Comparison of ENCODE assay signal across 8 mouse cellular contexts in genomic region chr7:3646641-3647040, GRCm38 (mm10). TPM values are rescaled to one million over a fixed set of nuclear protein-coding genes. Genes with fewer than 3 reads are reported as not detected.
DNase-seq lines count a peak whose midpoint lies in the region; ATAC-seq and TF ChIP-seq lines count a peak whose summit lies in the region.

No protein-coding gene starts in this region.

- WGBS in heart, embryonic 11.5 days (ENCODE audit: insufficient replicate concordance): 63% methylated on average over 4 of the region's 4 CpGs
- WGBS in heart, postnatal 0 days: 56% methylated on average over 4 of the region's 4 CpGs
- WGBS in macrophage (ENCODE audit: missing documents): 63% methylated on average over 4 of the region's 4 CpGs

- no peak for DNase-seq in heart, adult 8-10 months (ENCODE audit: low spot score)
- no peak for DNase-seq in G1E (ENCODE audit: low spot score)
- DNase-seq in heart, postnatal 0 days (ENCODE audit: low spot score): no peak
- no peak for DNase-seq in layer of hippocampus, postnatal 14 days (ENCODE audit: low spot score in 2 of 2)
- no peak for DNase-seq in retina, postnatal 1 day
- DNase-seq in layer of hippocampus, adult 18-20 months (ENCODE audit: low spot score in 2 of 2): no peak

- peak overlapping the region; percentile 89 for H3K4me2 ChIP-seq in heart, embryonic 11.5 days
- H3K4me2 ChIP-seq in heart, postnatal 0 days (ENCODE audit: low read depth, low read length): peak overlapping the region; percentile 79

- no peaks in the 10 kb centered on the region for H3K27me3 ChIP-seq in heart, embryonic 11.5 days (ENCODE audit: control insufficient read depth, insufficient read depth, low read length)
- H3K27me3 ChIP-seq in G1E (ENCODE audit: insufficient read depth, low read length): no peaks in the 10 kb centered on the region
- no peaks in the 10 kb centered on the region for H3K27me3 ChIP-seq in heart, postnatal 0 days (ENCODE audit: control insufficient read depth, insufficient read depth, low read length)

- peaks cover 24% of the 10 kb centered on the region for H3K4me1 ChIP-seq in heart, embryonic 11.5 days (ENCODE audit: control insufficient read depth, insufficient read depth, low read length)
- H3K4me1 ChIP-seq in G1E (ENCODE audit: insufficient read depth, low read depth, low read length): peaks cover 64% of the 10 kb centered on the region
- H3K4me1 ChIP-seq in heart, postnatal 0 days (ENCODE audit: control insufficient read depth, insufficient read depth): peaks cover 23% of the 10 kb centered on the region

- no peak for TF ChIP-seq CTCF in G1E (IDR thresholded peaks at IDR 0.05; ENCODE audit: low read depth, low read length)
- no peak for TF ChIP-seq CTCF in heart, postnatal 0 days (IDR thresholded peaks at IDR 0.05; ENCODE audit: low read depth)

- H3K27ac ChIP-seq in heart, embryonic 11.5 days (ENCODE audit: low read depth, low read length): no peak overlapping the region
- no peak overlapping the region for H3K27ac ChIP-seq in heart, postnatal 0 days (ENCODE audit: low read depth)
- no peak overlapping the region for H3K27ac ChIP-seq in macrophage

- no peaks in the 10 kb centered on the region for H3K9me3 ChIP-seq in heart, embryonic 11.5 days (replicated peaks; ENCODE audit: control insufficient read depth, low read length)
- no peaks in the 10 kb centered on the region for H3K9me3 ChIP-seq in G1E (replicated peaks)
- H3K9me3 ChIP-seq in heart, postnatal 0 days (replicated peaks; ENCODE audit: control insufficient read depth, low read length): no peaks in the 10 kb centered on the region

- peaks cover 9% of the 10 kb centered on the region for H3K36me3 ChIP-seq in heart, embryonic 11.5 days (ENCODE audit: control insufficient read depth, insufficient read depth, low read length)
- H3K36me3 ChIP-seq in G1E (replicated peaks) (peaks cover 69% of the 10 kb centered on the region), macrophage (ENCODE audit: inconsistent target) (peaks cover 16% of the 10 kb centered on the region)
- peaks cover 17% of the 10 kb centered on the region for H3K36me3 ChIP-seq in heart, postnatal 0 days (replicated peaks; ENCODE audit: control insufficient read depth, insufficient read depth, low read length)

- peaks cover 47% of the 10 kb centered on the region for H3K79me2 ChIP-seq in macrophage (ENCODE audit: inconsistent target)

- H3K9ac ChIP-seq in heart, embryonic 11.5 days (ENCODE audit: low read depth, low read length): peak overlapping the region; percentile 93
- peak overlapping the region; percentile 95 for H3K9ac ChIP-seq in heart, postnatal 0 days (replicated peaks; ENCODE audit: low read depth, low read length)

- TF ChIP-seq EP300 in heart, postnatal 0 days (IDR thresholded peaks at IDR 0.05; ENCODE audit: low read depth): no peak

- no peak for ATAC-seq in heart, embryonic 11.5 days (replicated peaks; ENCODE audit: insufficient number of reproducible peaks, low FRiP score, low TSS enrichment)
- no peak for ATAC-seq in G1E (ENCODE audit: extremely low read depth, insufficient number of reproducible peaks, low FRiP score, poor library complexity, severe bottlenecking)
- ATAC-seq in heart, postnatal 0 days (ENCODE audit: insufficient read depth, low read depth): no peak

- peak overlapping the region; percentile 78 for H3K4me3 ChIP-seq in heart, embryonic 11.5 days (ENCODE audit: low read depth, low read length)
- H3K4me3 ChIP-seq in G1E (ENCODE audit: low read depth, low read length) (peak overlapping the region; percentile 86), macrophage (ENCODE audit: inconsistent target) (peak overlapping the region; percentile 58)
- peak overlapping the region; percentile 95 for H3K4me3 ChIP-seq in heart, postnatal 0 days (ENCODE audit: low read depth, low read length)

RNA-seq across cellular contexts. Expression of gene Cnot3, which starts 1.6 kb away (rescaled TPM):
- polyA plus RNA-seq in heart, embryonic 11.5 days (2014; fragmentation: Nextera tagmentation; extraction: Ambion mirVana): 42.2 and 43.5 TPM in 2 replicates
- 10 to 100 TPM; 19.5 to 26.0 (median 23.2) TPM for total RNA-seq in heart, adult 8-10 months (2022)
- total RNA-seq in G1E (2014; fragmentation: Nextera tagmentation) (245 and 285 TPM in 2 replicates), G1E (2017) (13.9 and 20.7 TPM in 2 replicates)
- polyA plus RNA-seq in G1E (2012) (506 and 556 TPM in 2 replicates), macrophage (2018) (28.4 to 47.4 TPM (median 36.0 TPM) in 3 replicates)
- total RNA-seq in heart, postnatal 0 days (2014; rRNA removed; ENCODE audit: low replicate concordance): 7.5 and 16.8 TPM in 2 replicates
- polyA plus RNA-seq in heart, postnatal 0 days (2015; fragmentation: Nextera tagmentation; extraction: Ambion mirVana): 15.9 and 19.4 TPM in 2 replicates
- 100 to 1,000 TPM in 7 of 26 experiments, 10 to 100 TPM in 19; 35.3 to 142 (median 84.0) TPM for total RNA-seq in macrophage (2018; cell fraction: chromatin; rRNA removed)
- total RNA-seq in macrophage (2018; cell fraction: cytosol; rRNA removed): 10 to 100 TPM; 15.3 to 44.9 (median 38.9) TPM
- total RNA-seq in macrophage (2018; cell fraction: nucleus; rRNA removed): 10 to 100 TPM; 29.8 to 82.8 (median 46.2) TPM
- 10 to 100 TPM; 53.6 to 61.3 TPM for total RNA-seq in layer of hippocampus, postnatal 14 days (2021)
- total RNA-seq in layer of hippocampus, adult 18-20 months (2021): 10 to 100 TPM; 59.1 to 60.6 TPM

RNA-seq across cellular contexts. Expression of gene Prpf31, which starts 16.9 kb away (rescaled TPM):
- 67.6 and 78.3 TPM in 2 replicates for polyA plus RNA-seq in heart, embryonic 11.5 days (2014; fragmentation: Nextera tagmentation; extraction: Ambion mirVana)
- total RNA-seq in heart, adult 8-10 months (2022): 10 to 100 TPM; 21.4 to 28.6 (median 25.2) TPM
- total RNA-seq in G1E (2014; fragmentation: Nextera tagmentation): 34.4 and 43.3 TPM in 2 replicates
- 97.9 and 104 TPM in 2 replicates for total RNA-seq in G1E (2017)
- 52.6 and 59.2 TPM in 2 replicates for polyA plus RNA-seq in G1E (2012)
- 32.2 and 47.9 TPM in 2 replicates for total RNA-seq in heart, postnatal 0 days (2014; rRNA removed; ENCODE audit: low replicate concordance)
- polyA plus RNA-seq in heart, postnatal 0 days (2015; fragmentation: Nextera tagmentation; extraction: Ambion mirVana): 35.3 and 41.5 TPM in 2 replicates
- 10 to 100 TPM; 13.8 to 68.0 (median 43.5) TPM for total RNA-seq in macrophage (2018; cell fraction: chromatin; rRNA removed)
- 10 to 100 TPM; 28.7 to 48.7 (median 39.8) TPM for total RNA-seq in macrophage (2018; cell fraction: cytosol; rRNA removed)
- total RNA-seq in macrophage (2018; cell fraction: nucleus; rRNA removed): 10 to 100 TPM; 11.9 to 64.8 (median 31.5) TPM
- polyA plus RNA-seq in macrophage (2018): 35.3 to 71.0 TPM (median 40.2 TPM) in 3 replicates
- 10 to 100 TPM; 52.5 to 55.9 TPM for total RNA-seq in layer of hippocampus, postnatal 14 days (2021)
- 10 to 100 TPM; 49.7 to 55.4 TPM for total RNA-seq in layer of hippocampus, adult 18-20 months (2021)

RNA-seq across cellular contexts. Expression of gene Tfpt, which starts 16.9 kb away (rescaled TPM):
- polyA plus RNA-seq in heart, embryonic 11.5 days (2014; fragmentation: Nextera tagmentation; extraction: Ambion mirVana): 17.8 and 20.0 TPM in 2 replicates
- total RNA-seq in heart, adult 8-10 months (2022): 10 to 100 TPM; 17.4 to 22.9 (median 18.9) TPM
- 22.2 and 38.2 TPM in 2 replicates for total RNA-seq in G1E (2014; fragmentation: Nextera tagmentation)
- total RNA-seq in G1E (2017): 29.1 and 40.2 TPM in 2 replicates
- 44.0 and 44.2 TPM in 2 replicates for polyA plus RNA-seq in G1E (2012)
- 3.1 and 21.0 TPM in 2 replicates for total RNA-seq in heart, postnatal 0 days (2014; rRNA removed; ENCODE audit: low replicate concordance)
- polyA plus RNA-seq in heart, postnatal 0 days (2015; fragmentation: Nextera tagmentation; extraction: Ambion mirVana): 14.2 and 16.0 TPM in 2 replicates
- total RNA-seq in macrophage (2018; cell fraction: chromatin; rRNA removed): 10 to 100 TPM in 22 of 26 experiments, 1 to 10 TPM in 4; 4.5 to 53.8 (median 25.3) TPM
- total RNA-seq in macrophage (2018; cell fraction: cytosol; rRNA removed): 10 to 100 TPM; 11.7 to 25.0 (median 21.2) TPM
- 10 to 100 TPM in 23 of 26 experiments, 1 to 10 TPM in 3; 7.5 to 37.3 (median 19.6) TPM for total RNA-seq in macrophage (2018; cell fraction: nucleus; rRNA removed)
- polyA plus RNA-seq in macrophage (2018): 16.1 to 19.8 TPM (median 18.6 TPM) in 3 replicates
- 10 to 100 TPM; 37.0 to 41.1 TPM for total RNA-seq in layer of hippocampus, postnatal 14 days (2021)
- total RNA-seq in layer of hippocampus, adult 18-20 months (2021): 10 to 100 TPM; 39.2 to 44.2 TPM

RNA-seq across cellular contexts. Expression of gene Leng1, which starts 19.0 kb away (rescaled TPM):
- polyA plus RNA-seq in heart, embryonic 11.5 days (2014; fragmentation: Nextera tagmentation; extraction: Ambion mirVana): 16.3 and 16.6 TPM in 2 replicates
- 10 to 100 TPM; 10.4 to 12.8 (median 11.8) TPM for total RNA-seq in heart, adult 8-10 months (2022)
- total RNA-seq in G1E (2014; fragmentation: Nextera tagmentation) (8.2 and 9.0 TPM in 2 replicates), G1E (2017) (7.6 and 7.7 TPM in 2 replicates)
- polyA plus RNA-seq in G1E (2012) (10.4 and 11.0 TPM in 2 replicates), macrophage (2018) (13.7 to 21.9 TPM (median 15.4 TPM) in 3 replicates)
- total RNA-seq in heart, postnatal 0 days (2014; rRNA removed; ENCODE audit: low replicate concordance): 6.0 and 11.9 TPM in 2 replicates
- 23.9 and 25.4 TPM in 2 replicates for polyA plus RNA-seq in heart, postnatal 0 days (2015; fragmentation: Nextera tagmentation; extraction: Ambion mirVana)
- total RNA-seq in macrophage (2018; cell fraction: chromatin; rRNA removed): 10 to 100 TPM in 6 of 26 experiments, 1 to 10 TPM in 20; 3.2 to 15.2 (median 8.5) TPM
- 10 to 100 TPM; 12.0 to 22.7 (median 15.8) TPM for total RNA-seq in macrophage (2018; cell fraction: cytosol; rRNA removed)
- 10 to 100 TPM in 8 of 26 experiments, 1 to 10 TPM in 18; 4.5 to 12.7 (median 7.7) TPM for total RNA-seq in macrophage (2018; cell fraction: nucleus; rRNA removed)
- total RNA-seq in layer of hippocampus, postnatal 14 days (2021): 1 to 10 TPM; 5.5 to 6.2 TPM
- total RNA-seq in layer of hippocampus, adult 18-20 months (2021): 1 to 10 TPM; 5.8 to 6.6 TPM

RNA-seq across cellular contexts. Expression of gene Ndufa3, which starts 29.5 kb away (rescaled TPM):
- 621 and 642 TPM in 2 replicates for polyA plus RNA-seq in heart, embryonic 11.5 days (2014; fragmentation: Nextera tagmentation; extraction: Ambion mirVana)
- 1,000 to 10,000 TPM; 2,114 to 2,277 (median 2,237) TPM for total RNA-seq in heart, adult 8-10 months (2022)
- total RNA-seq in G1E (2014; fragmentation: Nextera tagmentation): 179 and 192 TPM in 2 replicates
- total RNA-seq in G1E (2017): 234 and 290 TPM in 2 replicates
- 18.5 and 18.9 TPM in 2 replicates for polyA plus RNA-seq in G1E (2012)
- total RNA-seq in heart, postnatal 0 days (2014; rRNA removed; ENCODE audit: low replicate concordance): 915 and 1,160 TPM in 2 replicates
- 1,410 and 1,523 TPM in 2 replicates for polyA plus RNA-seq in heart, postnatal 0 days (2015; fragmentation: Nextera tagmentation; extraction: Ambion mirVana)
- total RNA-seq in macrophage (2018; cell fraction: chromatin; rRNA removed): 10 to 100 TPM in 18 of 26 experiments, 1 to 10 TPM in 7, not detected in 1; 4.2 to 40.1 (median 16.0) TPM
- total RNA-seq in macrophage (2018; cell fraction: cytosol; rRNA removed): 100 to 1,000 TPM; 184 to 392 (median 252) TPM
- 100 to 1,000 TPM in 5 of 26 experiments, 10 to 100 TPM in 21; 15.3 to 158 (median 60.8) TPM for total RNA-seq in macrophage (2018; cell fraction: nucleus; rRNA removed)
- polyA plus RNA-seq in macrophage (2018): 207 to 248 TPM (median 217 TPM) in 3 replicates
- total RNA-seq in layer of hippocampus, postnatal 14 days (2021): 100 to 1,000 TPM; 634 to 664 TPM
- 100 to 1,000 TPM; 549 to 603 TPM for total RNA-seq in layer of hippocampus, adult 18-20 months (2021)
